Mouse (Mus musculus): ENCODE results near the gene Btnl2. TPM values are rescaled to one million over a fixed set of nuclear protein-coding genes. Genes with fewer than 3 reads are reported as not detected.

The Btnl2 gene
- polyA plus RNA-seq, 1 experiment from 2014 or later = not detected

DNA sequence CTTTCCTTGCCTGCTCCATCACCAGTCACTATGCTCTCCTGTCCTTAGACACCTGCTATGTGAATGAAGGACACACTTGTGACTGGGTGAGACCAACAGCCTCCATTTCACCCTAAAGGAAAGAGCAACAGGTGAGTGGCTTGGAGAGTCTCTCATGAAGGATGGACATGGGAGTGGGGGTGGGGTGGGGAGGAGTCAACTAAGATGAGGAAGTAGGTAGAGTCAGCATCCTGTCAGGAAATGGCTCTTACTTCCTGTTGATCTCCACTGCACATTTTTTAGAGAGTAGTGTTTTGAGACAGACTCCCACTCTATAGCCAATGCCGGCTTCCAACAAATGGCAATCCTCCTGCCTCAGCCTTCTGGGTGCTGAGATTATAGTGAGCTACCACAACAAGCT lies 318 bp downstream of the Btnl2 start:
- Histone ChIP-seq H3K4me1 (replicated peaks) (no peaks in the 10 kb centered on the region), H3K27me3 (0 out of 2 replicates have a peak, but pooled peaks cover 3% of the 10 kb centered on the region)

DNA sequence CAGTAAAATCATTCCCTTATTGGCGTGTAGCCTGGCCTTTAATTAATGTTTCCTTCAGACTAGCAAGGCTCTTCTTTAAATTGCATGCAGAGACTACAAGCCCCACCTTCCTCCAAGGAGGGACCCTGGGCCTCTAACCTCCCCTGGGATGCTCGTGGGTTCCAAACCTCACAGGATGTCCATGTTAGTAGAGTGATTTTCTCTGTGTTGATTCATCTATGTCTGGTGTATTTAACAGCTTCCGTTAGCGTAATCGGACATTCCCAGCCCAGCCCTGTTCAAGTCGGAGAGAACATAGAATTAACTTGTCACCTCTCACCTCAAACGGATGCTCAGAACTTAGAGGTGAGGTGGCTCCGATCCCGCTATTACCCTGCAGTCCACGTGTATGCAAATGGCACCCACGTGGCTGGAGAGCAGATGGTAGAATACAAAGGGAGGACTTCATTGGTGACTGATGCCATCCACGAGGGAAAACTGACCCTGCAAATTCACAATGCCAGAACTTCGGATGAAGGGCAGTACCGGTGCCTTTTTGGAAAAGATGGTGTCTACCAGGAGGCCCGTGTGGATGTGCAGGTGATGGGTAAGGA lies 8.4 kb downstream of the Btnl2 start:
- H3K4me1 ChIP-seq (replicated peaks) = no peaks in the 10 kb centered on the region
- H3K9ac ChIP-seq = no peak overlapping the region
- no peaks in the 10 kb centered on the region for H3K27me3 ChIP-seq
- WGBS = 86% methylated on average over 15 of the region's 15 CpGs
- H3K4me3 ChIP-seq = no peak overlapping the region
- H3K27ac ChIP-seq (replicated peaks) = no peak overlapping the region
- ATAC-seq (ENCODE audit: low read depth) = no peak
- H3K36me3 ChIP-seq = no peaks in the 10 kb centered on the region
- no peak overlapping the region for H3K4me2 ChIP-seq
- H3K9me3 ChIP-seq = no peaks in the 10 kb centered on the region

More for the DNA sequence above, 318 bp downstream of the Btnl2 start:
- H3K9ac ChIP-seq = no peak overlapping the region
- H3K36me3 ChIP-seq = no peaks in the 10 kb centered on the region
- no peak overlapping the region for H3K27ac ChIP-seq (replicated peaks)
- H3K4me3 ChIP-seq = no peak overlapping the region
- ATAC-seq (ENCODE audit: low read depth) = no peak
- 87% methylated on average over 1 of the region's 1 CpGs for WGBS
- no peak overlapping the region for H3K4me2 ChIP-seq
- no peaks in the 10 kb centered on the region for H3K9me3 ChIP-seq

DNA sequence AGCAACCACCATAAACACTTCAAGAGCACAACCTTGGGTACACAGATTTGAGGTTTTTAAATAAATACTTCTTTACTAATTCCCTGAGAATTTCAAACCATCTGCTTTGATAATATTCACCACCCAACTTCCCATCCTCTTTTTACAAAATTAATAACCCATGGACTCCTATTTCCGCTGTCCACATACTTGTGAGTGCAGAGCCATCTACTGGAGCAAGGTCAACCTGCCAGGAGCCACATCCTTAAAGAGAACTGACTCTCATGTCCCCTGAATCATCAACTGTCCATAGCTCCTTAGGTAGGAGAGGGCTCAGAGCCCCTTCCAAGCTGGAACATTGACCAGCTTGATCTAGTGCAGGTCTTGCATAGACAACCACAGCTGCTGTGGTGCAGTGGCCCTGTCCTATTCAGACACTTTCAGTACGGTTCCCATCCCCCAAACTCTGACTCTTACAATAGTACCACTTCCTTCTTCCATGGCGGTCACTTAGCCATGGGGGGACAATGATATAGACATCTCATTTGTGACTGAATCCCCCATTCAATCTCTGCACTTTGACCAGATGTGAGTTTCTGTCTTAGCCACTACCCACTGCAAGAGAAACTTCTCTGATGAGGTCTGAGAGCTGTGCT lies 9.2 kb downstream of the Btnl2 start:
- H3K4me1 ChIP-seq (replicated peaks) = no peaks in the 10 kb centered on the region
- no peak overlapping the region for H3K9ac ChIP-seq
- no peak overlapping the region for H3K4me3 ChIP-seq
- 84% methylated on average over 3 of the region's 3 CpGs for WGBS
- no peak overlapping the region for H3K27ac ChIP-seq (replicated peaks)
- no peaks in the 10 kb centered on the region for H3K36me3 ChIP-seq
- no peaks in the 10 kb centered on the region for H3K27me3 ChIP-seq
- no peaks in the 10 kb centered on the region for H3K9me3 ChIP-seq
- no peak overlapping the region for H3K4me2 ChIP-seq
- ATAC-seq (ENCODE audit: low read depth) = no peak

DNA sequence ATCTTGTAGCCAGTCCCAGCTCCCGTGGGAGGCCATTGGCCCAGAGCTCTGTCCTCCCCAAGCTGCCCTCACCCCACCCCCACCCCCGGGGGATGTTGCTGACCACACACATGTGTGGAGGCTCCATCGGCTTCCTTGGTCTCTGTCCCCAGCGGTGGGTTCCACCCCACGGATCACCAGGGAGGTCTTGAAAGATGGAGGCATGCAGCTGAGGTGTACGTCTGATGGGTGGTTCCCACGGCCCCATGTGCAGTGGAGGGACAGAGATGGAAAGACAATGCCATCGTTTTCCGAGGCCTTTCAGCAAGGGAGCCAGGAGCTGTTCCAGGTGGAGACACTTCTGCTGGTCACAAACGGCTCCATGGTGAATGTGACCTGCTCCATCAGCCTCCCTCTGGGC lies 10.4 kb downstream of the Btnl2 start:
- H3K27ac ChIP-seq (replicated peaks) = no peak overlapping the region
- 74% methylated on average over 10 of the region's 10 CpGs for WGBS

DNA sequence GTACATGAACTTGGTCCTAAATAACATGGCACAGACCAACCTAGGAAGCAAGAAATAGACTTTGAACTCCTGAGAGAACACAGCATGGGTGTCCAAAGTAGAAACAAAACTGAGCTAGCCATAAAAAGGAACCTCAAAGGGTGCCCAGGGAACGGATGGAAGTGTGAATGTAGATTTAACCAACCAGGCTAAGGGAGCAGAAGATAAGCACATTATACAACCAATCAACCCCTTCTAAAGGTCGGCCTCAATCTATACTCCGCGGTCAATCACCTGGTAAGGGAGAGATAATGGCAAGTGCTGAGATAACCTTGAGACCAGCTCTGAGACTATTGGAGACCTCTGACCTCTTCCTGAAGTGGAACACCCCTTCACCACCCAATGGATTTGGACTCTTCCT lies 15.9 kb downstream of the Btnl2 start:
- ATAC-seq (ENCODE audit: low read depth) = no peak
- Histone ChIP-seq H3K27me3 (no peaks in the 10 kb centered on the region), H3K4me3 (no peak overlapping the region), H3K9me3 (no peaks in the 10 kb centered on the region), H3K9ac (no peak overlapping the region), H3K4me1 (replicated peaks) (no peaks in the 10 kb centered on the region), H3K4me2 (no peak overlapping the region), H3K36me3 (no peaks in the 10 kb centered on the region), H3K27ac (replicated peaks) (no peak overlapping the region)
- 83% methylated on average over 4 of the region's 4 CpGs for WGBS

More for the DNA sequence above, 10.4 kb downstream of the Btnl2 start:
- H3K36me3 ChIP-seq = no peaks in the 10 kb centered on the region
- no peaks in the 10 kb centered on the region for H3K9me3 ChIP-seq
- H3K27me3 ChIP-seq = no peaks in the 10 kb centered on the region
- ATAC-seq (ENCODE audit: low read depth) = no peak
- H3K4me2 ChIP-seq = no peak overlapping the region
- no peaks in the 10 kb centered on the region for H3K4me1 ChIP-seq (replicated peaks)
- no peak overlapping the region for H3K9ac ChIP-seq
- H3K4me3 ChIP-seq = no peak overlapping the region

DNA sequence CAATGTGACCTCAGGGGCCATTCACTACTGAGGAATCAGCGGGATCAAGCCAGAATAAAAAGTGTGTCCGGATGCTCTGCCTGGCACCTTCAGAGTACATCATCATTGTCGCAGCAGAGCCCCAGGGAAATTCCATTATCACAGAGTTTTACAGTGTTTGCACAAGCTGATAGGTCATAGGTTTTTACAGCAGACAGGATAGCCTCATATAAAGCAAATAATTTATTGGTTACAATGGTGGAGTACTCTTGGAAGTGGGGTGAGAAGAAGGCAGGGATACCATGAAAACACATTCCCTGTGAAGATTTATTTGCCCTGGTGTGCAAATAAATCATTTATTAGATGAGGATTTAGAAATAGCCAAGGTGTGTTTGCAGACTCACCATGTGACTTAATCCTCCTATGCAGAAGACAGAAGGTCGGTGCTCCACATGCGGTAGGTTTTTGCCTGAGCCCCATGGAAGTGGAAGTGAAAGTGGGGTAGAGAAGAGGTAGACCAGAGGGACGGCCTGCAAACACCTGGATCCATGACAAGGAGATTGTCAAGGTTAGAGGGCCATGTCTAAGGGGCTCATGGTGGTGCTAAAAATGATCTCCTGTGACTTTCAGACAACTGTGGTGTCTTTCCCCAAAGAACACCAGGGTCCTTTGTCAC lies 18.6 kb downstream of the Btnl2 start:
- Histone ChIP-seq H3K4me2 (no peak overlapping the region), H3K9ac (no peak overlapping the region), H3K36me3 (no peaks in the 10 kb centered on the region), H3K27ac (replicated peaks) (no peak overlapping the region), H3K27me3 (no peaks in the 10 kb centered on the region), H3K9me3 (no peaks in the 10 kb centered on the region), H3K4me1 (replicated peaks) (no peaks in the 10 kb centered on the region), H3K4me3 (no peak overlapping the region)
- WGBS = 80% methylated on average over 6 of the region's 6 CpGs
- ATAC-seq (ENCODE audit: low read depth) = no peak

DNA sequence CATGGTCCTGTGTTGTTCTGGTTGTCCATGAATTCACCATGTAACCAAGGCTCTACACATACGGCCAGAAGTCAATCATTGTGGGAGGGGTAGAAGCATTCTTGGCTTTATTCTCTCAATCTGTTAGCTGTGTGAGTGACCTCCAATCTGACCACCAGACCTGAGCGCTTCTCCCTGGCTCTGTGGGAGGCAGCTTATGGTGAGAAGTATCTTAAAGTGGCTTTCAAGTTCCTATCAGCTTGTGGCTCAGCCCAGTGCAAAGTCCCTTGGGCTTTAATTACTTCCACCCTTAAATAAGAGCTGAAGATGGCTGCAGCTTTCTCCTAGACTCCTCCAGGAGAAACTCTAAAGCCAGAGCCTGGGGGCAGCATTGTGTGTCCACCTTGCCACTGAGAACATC lies 22.2 kb downstream of the Btnl2 start, which contains the start of gene Btnl1:
Gene Btnl1, plus strand, starts transcription at position 286 of the 400 bp plus-strand sequence.
- Histone ChIP-seq H3K27me3 (no peaks in the 10 kb centered on the region), H3K27ac (replicated peaks) (no peak within 1 kb of the TSS), H3K9me3 (no peaks in the 10 kb centered on the region), H3K36me3 (no peaks in the 10 kb centered on the region), H3K4me1 (replicated peaks) (no peaks in the 10 kb centered on the region), H3K4me2 (no peak within 1 kb of the TSS), H3K4me3 (no peak within 1 kb of the TSS), H3K9ac (no peak within 1 kb of the TSS)
- ATAC-seq (ENCODE audit: low read depth) = no peak
- 80% methylated on average over 2 of the region's 2 CpGs for WGBS

DNA sequence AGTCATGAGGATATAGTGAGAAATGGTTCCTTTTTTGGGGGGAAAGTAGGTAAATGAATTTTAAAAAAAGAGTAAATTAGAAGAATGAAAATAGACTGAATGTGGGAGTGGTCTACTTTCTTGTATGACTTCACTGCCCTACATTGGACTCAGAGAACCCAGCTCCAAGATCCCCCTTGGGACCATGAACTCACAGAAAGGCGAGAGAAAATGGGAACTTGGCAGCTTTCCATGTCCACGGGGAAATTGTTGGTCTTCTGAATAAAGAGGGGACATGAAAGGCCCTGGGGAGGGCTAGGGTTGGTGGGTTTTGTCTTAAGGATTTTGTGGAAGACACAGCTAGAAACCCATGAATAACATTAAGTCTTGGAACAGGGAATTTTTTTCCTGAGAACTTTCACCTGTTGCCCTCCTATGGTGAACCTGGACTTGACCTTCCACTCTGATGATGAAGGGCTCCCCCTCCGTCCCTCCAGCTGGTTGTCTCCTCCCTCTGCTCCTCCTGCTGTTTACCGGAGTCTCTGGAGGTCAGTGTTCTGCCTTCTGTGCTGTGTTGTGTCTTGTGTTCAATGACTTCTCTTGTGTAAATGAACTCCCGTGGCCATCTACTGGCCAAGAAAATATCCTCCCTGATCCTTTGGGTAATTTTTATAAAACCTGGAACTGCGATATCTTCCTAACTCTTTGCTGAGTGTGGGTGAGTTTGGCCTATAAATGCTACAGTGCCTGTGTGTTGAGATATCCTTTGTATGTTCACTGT lies 23.0 kb downstream of the Btnl2 start:
- no peak overlapping the region for H3K27ac ChIP-seq (replicated peaks)
- no peaks in the 10 kb centered on the region for H3K27me3 ChIP-seq
- WGBS = 61% methylated on average over 6 of the region's 6 CpGs
- no peak overlapping the region for H3K9ac ChIP-seq
- H3K9me3 ChIP-seq = no peaks in the 10 kb centered on the region
- no peak overlapping the region for H3K4me2 ChIP-seq
- ATAC-seq (ENCODE audit: low read depth) = no peak
- H3K36me3 ChIP-seq = no peaks in the 10 kb centered on the region
- no peak overlapping the region for H3K4me3 ChIP-seq
- no peaks in the 10 kb centered on the region for H3K4me1 ChIP-seq (replicated peaks)

DNA sequence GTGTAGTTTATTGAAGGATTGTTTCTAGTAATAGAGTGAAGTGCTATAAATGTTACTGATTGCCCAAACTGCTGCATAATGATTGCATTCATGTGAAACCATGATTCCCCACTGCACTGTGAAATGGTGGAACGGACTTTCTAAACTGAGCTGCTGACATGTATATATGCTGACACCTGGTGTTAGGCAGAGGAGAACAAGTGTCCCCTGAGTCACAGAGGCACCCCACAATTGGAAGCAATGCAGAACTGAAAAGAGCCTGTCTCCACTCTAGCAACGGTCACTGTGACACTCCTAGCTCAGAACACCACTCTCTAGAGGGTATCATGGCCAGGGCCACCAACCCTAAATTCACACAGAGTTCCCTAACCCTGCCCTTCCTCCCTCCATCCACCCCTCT lies 24.1 kb downstream of the Btnl2 start:
- H3K27ac ChIP-seq (replicated peaks) = no peak overlapping the region
- ATAC-seq (ENCODE audit: low read depth) = no peak

DNA sequence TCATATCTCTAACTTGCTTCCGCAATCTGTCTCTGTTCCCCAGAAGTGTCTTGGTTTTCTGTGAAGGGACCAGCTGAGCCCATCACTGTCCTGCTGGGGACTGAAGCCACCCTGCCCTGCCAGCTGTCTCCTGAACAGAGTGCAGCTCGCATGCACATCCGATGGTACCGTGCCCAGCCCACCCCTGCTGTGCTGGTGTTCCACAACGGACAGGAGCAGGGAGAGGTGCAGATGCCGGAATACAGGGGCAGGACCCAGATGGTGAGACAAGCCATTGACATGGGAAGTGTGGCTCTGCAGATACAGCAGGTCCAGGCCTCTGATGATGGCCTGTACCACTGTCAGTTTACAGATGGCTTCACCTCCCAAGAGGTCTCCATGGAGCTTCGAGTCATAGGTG lies 24.8 kb downstream of the Btnl2 start:
- no peak overlapping the region for H3K9ac ChIP-seq
- no peak overlapping the region for H3K4me3 ChIP-seq
- H3K4me2 ChIP-seq = no peak overlapping the region
- no peaks in the 10 kb centered on the region for H3K9me3 ChIP-seq
- H3K4me1 ChIP-seq (replicated peaks) = no peaks in the 10 kb centered on the region
- H3K27ac ChIP-seq (replicated peaks) = no peak overlapping the region
- ATAC-seq (ENCODE audit: low read depth) = no peak
- 76% methylated on average over 7 of the region's 7 CpGs for WGBS
- no peaks in the 10 kb centered on the region for H3K36me3 ChIP-seq
- no peaks in the 10 kb centered on the region for H3K27me3 ChIP-seq

More for the DNA sequence above, 24.1 kb downstream of the Btnl2 start:
- WGBS = 71% methylated on average over 2 of the region's 2 CpGs
- H3K4me1 ChIP-seq (replicated peaks) = no peaks in the 10 kb centered on the region
- H3K36me3 ChIP-seq = no peaks in the 10 kb centered on the region
- H3K9me3 ChIP-seq = no peaks in the 10 kb centered on the region
- H3K4me3 ChIP-seq = no peak overlapping the region
- H3K27me3 ChIP-seq = no peaks in the 10 kb centered on the region
- H3K9ac ChIP-seq = no peak overlapping the region
- no peak overlapping the region for H3K4me2 ChIP-seq

DNA sequence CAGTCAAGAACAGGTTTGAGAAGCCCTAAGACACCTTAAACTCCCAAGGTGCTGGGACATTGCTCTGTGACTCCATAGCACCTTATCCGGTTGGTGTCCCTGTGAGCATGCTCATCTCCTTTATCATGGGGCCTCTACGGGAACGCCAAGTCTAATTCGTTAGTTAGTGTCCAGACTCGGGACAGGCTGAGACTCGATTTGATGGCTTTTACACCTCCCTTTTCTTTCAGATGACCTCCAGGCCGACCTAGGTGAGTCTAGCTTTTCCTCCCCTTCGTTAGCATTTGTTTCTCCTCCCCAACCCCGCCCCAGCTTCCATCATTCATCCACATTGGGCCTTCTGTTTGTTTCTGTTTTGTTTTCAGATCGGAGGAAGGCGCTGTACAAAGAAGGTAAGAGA lies 27.3 kb downstream of the Btnl2 start:
- no peak overlapping the region for H3K9ac ChIP-seq
- H3K36me3 ChIP-seq = no peaks in the 10 kb centered on the region
- no peak overlapping the region for H3K27ac ChIP-seq (replicated peaks)
- H3K27me3 ChIP-seq = no peaks in the 10 kb centered on the region
- H3K9me3 ChIP-seq = no peaks in the 10 kb centered on the region
- WGBS = 76% methylated on average over 11 of the region's 11 CpGs
- no peak overlapping the region for H3K4me3 ChIP-seq
- no peak for ATAC-seq (ENCODE audit: low read depth)
- no peak overlapping the region for H3K4me2 ChIP-seq
- no peaks in the 10 kb centered on the region for H3K4me1 ChIP-seq (replicated peaks)

DNA sequence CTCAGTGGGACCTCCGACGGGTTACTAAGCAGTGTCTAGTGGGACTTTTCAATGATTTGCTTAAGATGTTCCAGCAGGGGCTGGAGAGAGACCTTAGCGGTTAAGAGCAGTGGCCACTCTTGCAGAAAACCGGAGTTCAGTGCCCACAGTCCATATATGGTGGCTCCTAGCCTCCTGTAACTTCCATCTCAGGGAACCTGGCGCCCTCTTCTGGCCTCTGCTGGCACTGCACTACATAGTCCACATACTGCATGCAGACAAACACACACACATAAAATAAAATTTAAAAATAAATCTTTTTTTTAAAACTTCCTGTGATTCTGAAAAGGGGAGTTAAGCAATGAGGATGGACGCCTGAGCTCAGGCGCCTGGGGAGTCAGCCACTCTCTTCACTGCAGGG lies 28.6 kb downstream of the Btnl2 start:
- H3K9me3 ChIP-seq = no peaks in the 10 kb centered on the region
- WGBS = 78% methylated on average over 7 of the region's 7 CpGs
- H3K4me1 ChIP-seq (replicated peaks) = no peaks in the 10 kb centered on the region
- H3K9ac ChIP-seq = no peak overlapping the region
- H3K36me3 ChIP-seq = no peaks in the 10 kb centered on the region
- no peak for ATAC-seq (ENCODE audit: low read depth)
- H3K4me2 ChIP-seq = no peak overlapping the region
- H3K27me3 ChIP-seq = no peaks in the 10 kb centered on the region
- no peak overlapping the region for H3K27ac ChIP-seq (replicated peaks)
- H3K4me3 ChIP-seq = no peak overlapping the region
